Mouse (Mus musculus) urinary bladder, postnatal 10 days (tissue): ENCODE results near the gene Grin2d.

ENCODE experiments used
- DNase-seq: peaks from one replicate; pipeline ENCODE4 v3.0.0; 2022; ENCODE audit warnings: low spot score

Gene Grin2d

GRCm38 (mm10) chr7:45805941-45806340 is 72.2 kb downstream of the Grin2d start:
- no peak for DNase-seq

DNA sequence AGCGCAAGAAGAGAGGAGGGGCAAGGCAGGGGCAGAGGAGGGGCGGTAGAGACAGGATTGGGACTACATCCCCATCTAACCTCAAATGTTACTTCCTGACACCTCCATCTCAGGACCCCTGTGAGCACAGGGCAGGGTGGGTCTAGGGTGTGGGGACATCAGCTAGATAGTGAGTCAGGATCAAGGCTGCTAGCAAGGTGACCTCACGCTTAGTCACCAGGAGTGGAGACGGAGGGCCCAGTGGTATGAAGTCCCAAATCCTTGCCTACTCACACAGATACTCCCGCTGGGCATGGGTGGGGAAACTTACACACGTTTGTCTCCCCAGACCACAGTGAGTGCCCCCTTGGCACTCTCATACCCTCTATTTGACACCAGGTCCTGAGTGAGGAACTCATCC is 75.6 kb downstream of the Grin2d start:
- no peak for DNase-seq

DNA sequence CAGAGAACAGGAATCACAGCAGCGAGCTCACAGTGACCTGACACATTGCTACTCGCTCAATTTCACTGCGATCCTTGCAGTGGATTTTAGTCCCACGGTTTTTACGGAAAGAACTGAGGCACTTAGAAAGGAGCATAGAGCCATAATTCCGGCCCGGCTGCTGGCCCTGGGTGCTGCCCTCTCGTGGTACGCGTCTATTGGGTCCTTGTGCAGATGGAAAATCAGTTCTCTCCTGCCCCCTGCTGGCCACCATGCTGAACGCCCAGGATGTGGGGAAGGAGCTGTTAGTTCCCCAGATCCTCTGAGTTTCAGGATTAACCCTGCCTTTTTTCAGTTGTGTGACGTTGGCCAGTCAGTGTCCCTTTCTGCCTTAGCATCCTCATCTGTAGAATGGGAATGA is 76.8 kb downstream of the Grin2d start:
- peak; percentile 81 for DNase-seq

- DNase-seq = no peak
Observed at GRCm38 (mm10) chr7:45800546-45801204, 77.5 kb downstream of the Grin2d start.

- no peak for DNase-seq
Observed at GRCm38 (mm10) chr7:45800001-45800400, 78.2 kb downstream of the Grin2d start.

DNA sequence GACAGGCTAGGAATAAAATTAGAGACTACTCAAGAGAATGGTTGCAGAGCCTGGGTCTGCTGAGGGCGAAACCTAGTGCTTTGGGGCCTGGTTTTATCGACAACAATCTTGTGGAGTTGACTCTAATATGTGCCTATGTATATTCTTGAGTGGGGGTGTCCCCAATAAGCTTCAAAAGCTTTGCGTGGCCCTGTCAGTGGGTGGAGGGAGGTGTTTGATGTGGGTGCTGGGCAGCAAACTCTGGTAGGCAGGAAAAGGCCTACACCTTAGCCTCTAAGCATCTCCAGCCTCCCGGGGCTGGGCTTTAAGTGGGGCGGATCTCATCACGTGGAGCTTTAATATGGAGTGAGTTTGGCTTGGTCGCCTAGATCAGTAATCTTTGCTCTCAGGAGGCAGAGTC is 79.2 kb downstream of the Grin2d start:
- DNase-seq = no peak

DNA sequence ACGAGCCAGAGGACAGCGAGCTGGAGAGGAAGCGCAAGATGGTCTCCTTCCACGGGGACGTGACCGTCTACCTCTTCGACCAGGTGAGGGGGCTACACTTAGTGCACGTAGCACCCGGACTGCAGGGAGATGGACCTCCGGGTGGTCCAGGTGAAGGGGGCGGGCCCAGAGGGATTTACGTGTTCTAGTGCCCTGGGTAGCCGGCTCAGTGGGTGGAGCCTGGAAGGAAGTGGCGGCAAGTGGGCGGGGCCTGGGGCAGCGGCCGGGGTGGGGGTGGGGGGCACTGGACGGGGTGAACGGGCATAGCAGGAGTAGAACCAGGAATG is 79.7 kb downstream of the Grin2d start:
- DNase-seq = no peak

DNA sequence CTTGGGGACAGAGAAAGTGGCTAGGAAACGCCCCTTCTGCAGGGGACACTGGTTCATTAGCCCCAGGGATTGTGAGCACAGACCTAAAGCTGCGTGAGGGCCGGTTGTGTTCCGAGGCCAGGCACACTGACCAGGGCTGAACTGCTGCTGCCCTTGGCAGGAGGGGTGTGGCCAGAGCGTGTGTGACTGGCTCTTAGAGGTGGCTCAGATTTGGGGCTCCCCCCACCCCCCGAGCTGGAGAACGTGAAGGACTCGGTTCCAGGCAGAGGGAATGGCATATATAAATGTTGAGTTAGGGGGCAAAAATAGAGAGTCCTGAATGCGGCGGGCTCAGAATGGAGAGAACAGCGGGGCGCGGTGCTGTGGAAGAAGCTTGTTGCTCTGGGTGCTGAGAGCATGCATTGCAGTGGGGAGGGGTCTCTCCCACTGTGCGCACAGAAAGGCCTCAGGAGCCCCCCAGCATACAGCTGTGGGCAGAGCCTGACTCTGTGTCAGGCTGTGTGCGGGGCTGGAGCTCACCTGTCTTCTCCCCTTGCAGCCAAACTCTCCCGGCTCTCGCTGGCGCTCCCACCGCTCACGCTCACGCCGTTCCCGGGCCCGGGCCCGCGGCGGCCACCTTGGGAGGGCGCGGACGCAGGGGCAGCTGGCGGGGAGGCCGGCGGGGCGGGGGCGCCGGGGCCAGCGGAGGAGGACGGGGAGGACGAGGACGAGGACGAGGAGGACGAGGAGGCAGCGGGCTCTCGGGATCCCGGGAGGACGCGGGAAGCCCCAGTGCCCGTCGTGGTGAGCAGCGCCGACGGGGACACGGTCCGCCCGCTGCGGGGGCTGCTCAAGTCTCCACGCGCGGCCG is 80.3 kb downstream of the Grin2d start:
- DNase-seq = no peak

- DNase-seq = no peak
Observed at GRCm38 (mm10) chr7:45796950-45797349, 81.2 kb downstream of the Grin2d start.

DNA sequence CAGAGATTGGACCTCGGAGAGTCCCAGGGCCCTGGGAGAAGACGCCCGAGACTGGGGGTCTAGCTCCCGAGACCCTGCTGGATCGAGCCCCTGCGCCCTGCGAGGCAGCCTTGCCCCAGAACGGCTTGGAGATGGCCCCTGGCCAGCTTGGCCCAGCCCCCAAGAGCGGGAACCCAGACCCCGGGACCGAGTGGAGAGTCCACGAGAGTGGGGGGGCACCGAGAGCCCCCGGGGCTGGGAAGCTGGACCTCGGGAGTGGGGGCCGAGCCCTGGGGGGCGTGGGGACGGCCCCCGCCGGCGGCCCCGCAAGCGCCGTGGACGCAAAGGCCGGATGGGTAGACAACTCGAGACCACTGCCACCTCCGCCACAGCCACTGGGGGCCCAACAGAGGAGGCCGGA is 83.2 kb downstream of the Grin2d start:
- no peak for DNase-seq

GRCm38 (mm10) chr7:45793969-45794585 is 84.1 kb downstream of the Grin2d start:
- DNase-seq = no peak

GRCm38 (mm10) chr7:45793240-45793639 is 84.9 kb downstream of the Grin2d start:
- no peak for DNase-seq

GRCm38 (mm10) chr7:45791756-45792490 is 86.3 kb downstream of the Grin2d start:
- no peak for DNase-seq

- DNase-seq = no peak
Observed at GRCm38 (mm10) chr7:45790721-45791120, 87.5 kb downstream of the Grin2d start.

DNA sequence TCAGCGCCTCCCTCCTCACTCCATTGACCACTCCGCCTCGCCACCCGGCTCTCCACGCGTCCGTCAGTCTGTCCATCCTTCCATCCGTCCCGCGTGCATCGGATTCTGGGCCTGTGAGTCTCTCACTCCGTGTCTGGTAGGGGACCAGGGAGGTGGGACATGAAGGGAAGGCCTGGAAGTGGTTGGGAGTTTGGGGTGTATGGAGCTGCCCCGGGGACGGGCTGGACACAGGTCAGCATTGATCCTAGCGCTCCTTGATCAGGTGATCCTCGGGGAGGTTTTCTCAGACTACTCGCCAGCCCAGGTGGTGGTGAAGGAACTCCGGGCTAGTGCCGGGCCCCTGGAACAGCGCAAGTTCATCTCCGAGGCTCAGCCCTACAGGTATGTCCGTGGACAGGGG is 90.5 kb downstream of the Grin2d start:
- DNase-seq = no peak

- no peak for DNase-seq
Observed at GRCm38 (mm10) chr7:45786661-45787413, 91.3 kb downstream of the Grin2d start.

- DNase-seq = no peak
Observed at GRCm38 (mm10) chr7:45786136-45786578, 92.0 kb downstream of the Grin2d start.

- DNase-seq = no peak
Observed at GRCm38 (mm10) chr7:45785388-45786135, 92.6 kb downstream of the Grin2d start.

- no peak for DNase-seq
Observed at GRCm38 (mm10) chr7:45784524-45785372, 93.4 kb downstream of the Grin2d start, which contains the start of gene Sult2b1. Sult2b1 (minus strand) TSS chr7:45784669.

DNA sequence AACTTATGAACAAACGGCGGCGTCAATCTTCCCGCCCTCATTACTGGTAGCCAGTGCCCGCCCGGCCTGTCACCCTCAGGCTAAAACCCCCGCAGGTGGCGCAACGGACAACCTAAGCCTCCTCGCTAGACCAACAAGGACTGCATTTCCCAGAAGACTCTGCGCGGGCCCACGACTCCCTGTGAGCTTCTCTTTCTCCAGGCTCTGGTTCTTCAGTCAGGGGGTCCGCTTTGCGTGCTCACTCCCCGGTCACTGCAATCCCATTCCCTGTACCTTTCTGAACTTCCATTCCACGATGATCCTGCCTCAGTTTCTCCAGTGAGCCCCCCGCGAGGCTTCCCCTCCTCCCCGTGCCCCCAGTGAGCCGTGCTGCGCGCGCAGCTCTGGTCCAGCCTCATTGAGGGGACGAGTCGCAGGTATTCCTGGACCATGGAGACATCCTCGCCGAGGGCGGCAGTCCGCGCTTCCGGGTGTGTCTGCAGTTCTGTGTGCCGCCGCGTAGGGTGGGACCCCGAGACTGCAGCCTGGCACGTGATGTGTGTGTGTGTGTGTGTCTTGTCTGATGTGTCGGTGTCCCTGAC is 94.6 kb downstream of the Grin2d start, which contains the start of gene Lmtk3:
Lmtk3 (plus strand) TSS at position 228 of the 581 bp plus-strand sequence.
- DNase-seq = no peak
